Mouse (Mus musculus) olfactory bulb, adult 2 months (tissue): ENCODE data around the gene Cox7a2. TPM values are rescaled to one million over a fixed set of nuclear protein-coding genes. Genes with fewer than 3 reads are reported as not detected.

Experiments
- H3K27ac ChIP-seq: fragments of 200-500 bp; 2 replicates; pipeline ENCODE4 v1.5.1; 2012; ENCODE audit warnings: low read depth, low read length; ENCODE audit not compliant: insufficient read depth
- H3K4me1 ChIP-seq: fragments of 200-500 bp; 2 replicates; pipeline ENCODE4 v1.6.1; 2012; ENCODE audit warnings: low read length; ENCODE audit not compliant: control insufficient read depth, insufficient read depth
- H3K4me3 ChIP-seq: fragments of 200-500 bp; 2 replicates; pipeline ENCODE4 v1.5.1; 2012; ENCODE audit warnings: mild to moderate bottlenecking, low read depth, low read length, moderate library complexity; ENCODE audit not compliant: insufficient read depth
- CTCF ChIP-seq: fragments of 200-500 bp; IDR thresholded peaks from 2 replicates; pipeline ENCODE4 v1.5.1; 2012; ENCODE audit warnings: low read depth, mild to moderate bottlenecking, low read length, moderate library complexity; ENCODE audit not compliant: insufficient read depth
- POLR2A ChIP-seq: fragments of 200-500 bp; IDR thresholded peaks from 2 replicates; pipeline ENCODE4 v1.6.1; 2012; ENCODE audit warnings: mild to moderate bottlenecking, low read depth, low read length, moderate library complexity; ENCODE audit not compliant: insufficient read depth
- WGBS: fragments of 180-500 bp; shearing (Covaris S2); methylation state at CpG from one replicate; pipeline ENCODE4 v1.1.7; 2018; 5-methylcytosine and 5-hydroxymethylcytosine counted together
- polyA plus RNA-seq: library from polyadenylated mRNA; stranded (reverse); fragments of >200 nt; gene quantifications from 2 replicates; pipeline ENCODE4 v1.2.4, GENCODE M21; 2012; ENCODE audit warnings: low replicate concordance; ENCODE audit not compliant: missing spikeins, insufficient read depth, insufficient read length

Cox7a2 gene
- polyA plus RNA-seq = not detected in 2 replicates

- no peak for TF ChIP-seq CTCF
- peak; percentile 76 for TF ChIP-seq POLR2A
- WGBS = under 1% methylated on average over 49 of the region's 49 CpGs
- Histone ChIP-seq H3K4me1 (no peaks in the 10 kb centered on the region), H3K27ac (peak within 1 kb of the TSS; percentile 57), H3K4me3 (peak within 1 kb of the TSS; percentile 71)
Observed at GRCm38 (mm10) chr9:79759385-79760005, at the start of gene Cox7a2. Gene Cox7a2, minus strand, starts transcription at chr9:79759878.

GRCm38 (mm10) chr9:79809411-79809810 is 49.7 kb upstream of the Cox7a2 start:
- Histone ChIP-seq H3K4me3 (no peak overlapping the region), H3K4me1 (no peaks in the 10 kb centered on the region), H3K27ac (no peak overlapping the region)
- WGBS = 73% methylated on average over 6 of the region's 6 CpGs
- TF ChIP-seq CTCF (no peak), POLR2A (no peak)

- TF ChIP-seq CTCF (no peak), POLR2A (no peak)
- Histone ChIP-seq H3K4me3 (no peak overlapping the region), H3K27ac (no peak overlapping the region), H3K4me1 (no peaks in the 10 kb centered on the region)
- 35% methylated on average over 4 of the region's 4 CpGs for WGBS
Observed at GRCm38 (mm10) chr9:79807178-79807577, 47.5 kb upstream of the Cox7a2 start.

- no peak overlapping the region for H3K4me3 ChIP-seq
- H3K4me1 ChIP-seq = no peaks in the 10 kb centered on the region
- no peak overlapping the region for H3K27ac ChIP-seq
- WGBS = 48% methylated on average over 12 of the region's 12 CpGs
- TF ChIP-seq POLR2A = no peak
- TF ChIP-seq CTCF = no peak
Observed at GRCm38 (mm10) chr9:79806317-79807075, 46.8 kb upstream of the Cox7a2 start.

GRCm38 (mm10) chr9:79805426-79805825 is 45.7 kb upstream of the Cox7a2 start:
- no peaks in the 10 kb centered on the region for H3K4me1 ChIP-seq
- TF ChIP-seq POLR2A = no peak
- whole genome bisulfite sequencing = 85% methylated on average over 10 of the region's 10 CpGs

GRCm38 (mm10) chr9:79796461-79797135 is 36.9 kb upstream of the Cox7a2 start:
- TF ChIP-seq CTCF = no peak
- TF ChIP-seq POLR2A = no peak
- Histone ChIP-seq H3K4me3 (no peak overlapping the region), H3K4me1 (no peaks in the 10 kb centered on the region), H3K27ac (no peak overlapping the region)
- WGBS = 75% methylated on average over 7 of the region's 7 CpGs

More at GRCm38 (mm10) chr9:79805426-79805825, 45.7 kb upstream of the Cox7a2 start:
- no peak overlapping the region for H3K27ac ChIP-seq
- no peak overlapping the region for H3K4me3 ChIP-seq

- TF ChIP-seq CTCF = no peak
- TF ChIP-seq POLR2A = no peak
- H3K4me1 ChIP-seq = no peaks in the 10 kb centered on the region
- H3K27ac ChIP-seq = no peak overlapping the region
- 93% methylated on average over 1 of the region's 1 CpGs for WGBS
- H3K4me3 ChIP-seq = no peak overlapping the region
Observed at GRCm38 (mm10) chr9:79795076-79795475, 35.4 kb upstream of the Cox7a2 start.

- WGBS = under 1% methylated on average over 91 of the region's 91 CpGs
- Histone ChIP-seq H3K4me3 (peak within 1 kb of the TSS; percentile 86), H3K27ac (peak within 1 kb of the TSS; percentile 68), H3K4me1 (peaks cover 3% of the 10 kb centered on the region)
- peak; percentile 72 for TF ChIP-seq POLR2A
- TF ChIP-seq CTCF = no peak
Observed at GRCm38 (mm10) chr9:79792841-79793835, 33.5 kb upstream of the Cox7a2 start, which contains the start of gene Tmem30a. Gene Tmem30a, minus strand, starts transcription at chr9:79793507.
